In the genomic region with DNA sequence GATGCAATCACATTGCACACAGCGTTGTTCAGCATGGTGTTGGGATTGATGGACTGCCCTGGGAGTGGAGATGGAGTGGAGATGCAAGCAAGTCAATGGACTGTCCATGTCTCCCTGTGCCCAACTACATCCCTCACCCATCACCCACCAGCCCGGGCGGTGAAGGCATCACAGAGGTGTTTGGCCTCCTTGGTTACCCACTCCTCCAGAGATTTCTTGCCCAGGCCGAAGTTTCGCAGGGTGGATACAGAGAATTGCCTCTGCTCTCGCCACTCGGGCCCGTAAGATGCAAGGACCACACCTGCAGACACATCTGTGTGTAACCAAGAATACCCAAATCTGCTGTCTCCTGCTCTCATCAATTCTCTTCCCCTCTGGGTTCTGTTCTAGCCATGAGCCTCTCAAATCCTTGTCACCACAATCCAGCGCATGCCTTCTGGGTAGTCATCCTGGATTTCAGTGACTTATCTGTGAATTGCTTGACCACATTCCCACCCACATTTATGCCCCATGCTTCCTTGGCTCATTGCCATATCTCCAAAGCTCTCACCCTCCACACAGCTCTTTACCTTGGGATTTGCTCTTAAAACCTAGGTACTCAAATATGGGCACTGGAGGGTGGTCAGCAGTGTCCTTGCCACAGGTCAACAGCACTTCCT, we compare ENCODE assay signal across 29 mouse cellular contexts. TPM values are rescaled to one million over a fixed set of nuclear protein-coding genes. Genes with fewer than 3 reads are reported as not detected.
DNase-seq lines count a peak whose midpoint lies in the region; ATAC-seq lines count a peak whose summit lies in the region.
"Had no signal": no experiment of that assay in that cellular context is flagged by ENCODE, and none has a peak within 500 bp of the region (broad histone marks: within the 10 kb centered on the region; RNA-seq: fewer than 3 reads in every experiment).

No protein-coding gene starts in this region.

- H3K4me3 ChIP-seq in forebrain, embryonic 10.5 days = no peak overlapping the region
- H3K4me3 ChIP-seq in forebrain, embryonic 14.5 days (ENCODE audit: low read depth, low read length) = no peak overlapping the region
- no peak overlapping the region for H3K4me3 ChIP-seq in heart, embryonic 10.5 days
- no peak overlapping the region for H3K4me3 ChIP-seq in intestine, embryonic 14.5 days (ENCODE audit: low read depth, low read length)
- H3K4me3 ChIP-seq in intestine, embryonic 16.5 days (ENCODE audit: low read length) = no peak overlapping the region
- H3K4me3 ChIP-seq in limb, embryonic 10.5 days = no peak overlapping the region
- no peak overlapping the region for H3K4me3 ChIP-seq in midbrain, embryonic 15.5 days
- H3K4me3 ChIP-seq: embryonic facial prominence, embryonic 10.5 days; embryonic facial prominence, embryonic 12.5 days; forebrain, embryonic 12.5 days; forebrain, embryonic 15.5 days had no signal

- no peak overlapping the region for H3K27ac ChIP-seq in forebrain, embryonic 10.5 days
- H3K27ac ChIP-seq in forebrain, embryonic 14.5 days (ENCODE audit: low read depth, low read length) = no peak overlapping the region
- H3K27ac ChIP-seq in heart, embryonic 10.5 days = no peak overlapping the region
- H3K27ac ChIP-seq in intestine, embryonic 14.5 days (ENCODE audit: low read depth) = no peak overlapping the region
- no peak overlapping the region for H3K27ac ChIP-seq in intestine, embryonic 16.5 days (ENCODE audit: low read length)
- H3K27ac ChIP-seq in limb, embryonic 10.5 days = no peak overlapping the region
- H3K27ac ChIP-seq in midbrain, embryonic 15.5 days = no peak overlapping the region
- H3K27ac ChIP-seq: embryonic facial prominence, embryonic 10.5 days; embryonic facial prominence, embryonic 12.5 days; forebrain, embryonic 12.5 days; forebrain, embryonic 15.5 days had no signal

- no peak for ATAC-seq in forebrain, embryonic 14.5 days
- no peak for ATAC-seq in intestine, embryonic 14.5 days (replicated peaks; ENCODE audit: low FRiP score, low TSS enrichment, low read depth)
- no peak for ATAC-seq in intestine, embryonic 16.5 days
- no peak for ATAC-seq in midbrain, embryonic 15.5 days (replicated peaks)
- ATAC-seq: activated CD4-positive, CD25-positive, alpha-beta regulatory T cell, adult 4 months; CD4-positive, CD25-positive, alpha-beta regulatory T cell, adult 4 months; forebrain, embryonic 15.5 days; Patski had no signal

- no peaks in the 10 kb centered on the region for H3K27me3 ChIP-seq in forebrain, embryonic 10.5 days (ENCODE audit: poor library complexity, severe bottlenecking)
- no peaks in the 10 kb centered on the region for H3K27me3 ChIP-seq in forebrain, embryonic 14.5 days (replicated peaks; ENCODE audit: control insufficient read depth, insufficient read depth, low read length)
- H3K27me3 ChIP-seq in heart, embryonic 10.5 days (ENCODE audit: insufficient read depth, poor library complexity, severe bottlenecking) = no peaks in the 10 kb centered on the region
- no peaks in the 10 kb centered on the region for H3K27me3 ChIP-seq in intestine, embryonic 14.5 days (replicated peaks; ENCODE audit: control insufficient read depth, insufficient read depth, low read length)
- H3K27me3 ChIP-seq in intestine, embryonic 16.5 days (replicated peaks; ENCODE audit: control insufficient read depth, insufficient read depth, low read length) = no peaks in the 10 kb centered on the region
- no peaks in the 10 kb centered on the region for H3K27me3 ChIP-seq in limb, embryonic 10.5 days (ENCODE audit: low read depth, poor library complexity, severe bottlenecking)
- H3K27me3 ChIP-seq in midbrain, embryonic 15.5 days (replicated peaks) = no peaks in the 10 kb centered on the region
- H3K27me3 ChIP-seq: embryonic facial prominence, embryonic 12.5 days; forebrain, embryonic 12.5 days; forebrain, embryonic 15.5 days; Patski had no signal

- no peaks in the 10 kb centered on the region for H3K36me3 ChIP-seq in forebrain, embryonic 10.5 days (replicated peaks)
- no peaks in the 10 kb centered on the region for H3K36me3 ChIP-seq in forebrain, embryonic 14.5 days (ENCODE audit: control insufficient read depth, insufficient read depth, low read length)
- H3K36me3 ChIP-seq in heart, embryonic 10.5 days = no peaks in the 10 kb centered on the region
- no peaks in the 10 kb centered on the region for H3K36me3 ChIP-seq in intestine, embryonic 14.5 days (ENCODE audit: control insufficient read depth, insufficient read depth, low read length)
- H3K36me3 ChIP-seq in intestine, embryonic 16.5 days (ENCODE audit: control insufficient read depth, insufficient read depth, low read length) = no peaks in the 10 kb centered on the region
- no peaks in the 10 kb centered on the region for H3K36me3 ChIP-seq in limb, embryonic 10.5 days
- no peaks in the 10 kb centered on the region for H3K36me3 ChIP-seq in midbrain, embryonic 15.5 days (replicated peaks)
- H3K36me3 ChIP-seq: embryonic facial prominence, embryonic 10.5 days; embryonic facial prominence, embryonic 12.5 days; forebrain, embryonic 12.5 days; forebrain, embryonic 15.5 days; G1E had no signal

- intact Hi-C loops in heart, postnatal 25 days (cut with DNase I) = no loop called here

- 93% methylated on average over 9 of the region's 9 CpGs for WGBS in forebrain, embryonic 10.5 days
- 95% methylated on average over 9 of the region's 9 CpGs for WGBS in forebrain, embryonic 14.5 days
- WGBS in heart, embryonic 10.5 days = 92% methylated on average over 9 of the region's 9 CpGs
- 96% methylated on average over 9 of the region's 9 CpGs for WGBS in intestine, embryonic 14.5 days
- 89% methylated on average over 9 of the region's 9 CpGs for WGBS in intestine, embryonic 16.5 days
- 97% methylated on average over 9 of the region's 9 CpGs for WGBS in limb, embryonic 10.5 days
- WGBS in midbrain, embryonic 15.5 days = 94% methylated on average over 9 of the region's 9 CpGs

- H3K9me3 ChIP-seq in forebrain, embryonic 10.5 days = peaks cover 6% of the 10 kb centered on the region; the same call in 1 of the 2 replicates
- no peaks in the 10 kb centered on the region for H3K9me3 ChIP-seq in forebrain, embryonic 14.5 days (replicated peaks; ENCODE audit: control insufficient read depth, low read length)
- H3K9me3 ChIP-seq in heart, embryonic 10.5 days = peaks cover 5% of the 10 kb centered on the region; the same call in 1 of the 2 replicates
- no peaks in the 10 kb centered on the region for H3K9me3 ChIP-seq in intestine, embryonic 14.5 days (ENCODE audit: control insufficient read depth, low read length)
- H3K9me3 ChIP-seq in intestine, embryonic 16.5 days (ENCODE audit: control insufficient read depth, low read length) = no peaks in the 10 kb centered on the region
- H3K9me3 ChIP-seq in limb, embryonic 10.5 days (replicated peaks) = no peaks in the 10 kb centered on the region
- H3K9me3 ChIP-seq in midbrain, embryonic 15.5 days = no peaks in the 10 kb centered on the region
- H3K9me3 ChIP-seq: embryonic facial prominence, embryonic 12.5 days; forebrain, embryonic 15.5 days; G1E had no signal

- no peak overlapping the region for H3K4me2 ChIP-seq in forebrain, embryonic 14.5 days (ENCODE audit: low read length)
- no peak overlapping the region for H3K4me2 ChIP-seq in intestine, embryonic 14.5 days (ENCODE audit: low read length)
- no peak overlapping the region for H3K4me2 ChIP-seq in intestine, embryonic 16.5 days (ENCODE audit: low read depth, low read length)
- no peak overlapping the region for H3K4me2 ChIP-seq in midbrain, embryonic 15.5 days
- H3K4me2 ChIP-seq: embryonic facial prominence, embryonic 12.5 days; forebrain, embryonic 12.5 days; forebrain, embryonic 15.5 days had no signal

- no peak overlapping the region for H3K9ac ChIP-seq in forebrain, embryonic 14.5 days (ENCODE audit: low read length)
- no peak overlapping the region for H3K9ac ChIP-seq in intestine, embryonic 14.5 days (ENCODE audit: low read length)
- no peak overlapping the region for H3K9ac ChIP-seq in intestine, embryonic 16.5 days (ENCODE audit: low read depth, low read length)
- H3K9ac ChIP-seq in midbrain, embryonic 15.5 days = no peak overlapping the region
- H3K9ac ChIP-seq: embryonic facial prominence, embryonic 12.5 days; forebrain, embryonic 12.5 days; forebrain, embryonic 15.5 days had no signal

- no peaks in the 10 kb centered on the region for H3K4me1 ChIP-seq in forebrain, embryonic 10.5 days
- no peaks in the 10 kb centered on the region for H3K4me1 ChIP-seq in forebrain, embryonic 14.5 days (ENCODE audit: control insufficient read depth, insufficient read depth, low read length)
- H3K4me1 ChIP-seq in heart, embryonic 10.5 days = no peaks in the 10 kb centered on the region
- H3K4me1 ChIP-seq in intestine, embryonic 14.5 days (replicated peaks; ENCODE audit: control insufficient read depth, insufficient read depth, low read length) = no peaks in the 10 kb centered on the region
- H3K4me1 ChIP-seq in intestine, embryonic 16.5 days (ENCODE audit: control insufficient read depth, insufficient read depth, low read length) = 0 out of 2 replicates have a peak, but pooled peaks cover 2% of the 10 kb centered on the region
- no peaks in the 10 kb centered on the region for H3K4me1 ChIP-seq in limb, embryonic 10.5 days
- no peaks in the 10 kb centered on the region for H3K4me1 ChIP-seq in midbrain, embryonic 15.5 days
- H3K4me1 ChIP-seq: embryonic facial prominence, embryonic 10.5 days; embryonic facial prominence, embryonic 12.5 days; forebrain, embryonic 12.5 days; forebrain, embryonic 15.5 days had no signal

- DNase-seq in forebrain, embryonic 10.5 days (ENCODE audit: extremely low spot score, low spot score) = peak; percentile 9
- no peak for DNase-seq in forebrain, embryonic 14.5 days (ENCODE audit: low spot score)
- DNase-seq in heart, embryonic 10.5 days (ENCODE audit: low spot score) = peak; percentile 52
- no peak for DNase-seq in heart, postnatal 25 days (ENCODE audit: low spot score)
- DNase-seq in intestine, embryonic 14.5 days (ENCODE audit: low spot score) = peak; percentile 32
- peak; percentile 15 for DNase-seq in limb, embryonic 10.5 days (ENCODE audit: low spot score)
- DNase-seq: adrenal gland, adult 8-10 months; adrenal gland, postnatal 14 days; adrenal gland, postnatal 36 days; B cell, adult 2 months; cerebellum, adult 11-12 months; cerebellum, adult 2 months; cerebellum, adult 9-10 months; cerebellum, postnatal 10 days; cerebellum, postnatal 25 days had no signal

RNA-seq across cellular contexts. Expression of a gene that starts 2.3 kb away (rescaled TPM):
- polyA plus RNA-seq in forebrain, embryonic 10.5 days (2016; fragmentation: Nextera tagmentation; extraction: Ambion mirVana) = not detected in 2 replicates
- polyA plus RNA-seq in forebrain, embryonic 14.5 days (2014; fragmentation: Nextera tagmentation; extraction: Ambion mirVana) = not detected in 2 replicates
- not detected in 2 replicates for polyA plus RNA-seq in heart, embryonic 10.5 days (2016; fragmentation: Nextera tagmentation; extraction: Ambion mirVana)
- total RNA-seq in heart, postnatal 25 days (2021) = not detected
- not detected in 2 replicates for polyA plus RNA-seq in intestine, embryonic 14.5 days (2014; fragmentation: Nextera tagmentation; extraction: Ambion mirVana)
- 0.18 TPM in 1 of 2 replicates, not detected in the other for polyA plus RNA-seq in intestine, embryonic 16.5 days (2015; fragmentation: Nextera tagmentation; extraction: Ambion mirVana)
- polyA plus RNA-seq in limb, embryonic 10.5 days (2016; fragmentation: Nextera tagmentation; extraction: Ambion mirVana) = not detected in 2 replicates
- not detected in 2 replicates for polyA plus RNA-seq in midbrain, embryonic 15.5 days (2015; fragmentation: Nextera tagmentation; extraction: Ambion mirVana)
- total RNA-seq: adrenal gland, adult 18-20 months; adrenal gland, adult 8-10 months; adrenal gland, postnatal 14 days; adrenal gland, postnatal 36 days; CH12.LX had no signal
- polyA plus RNA-seq: activated CD4-positive, CD25-positive, alpha-beta regulatory T cell, adult 4 months; CD4-positive, CD25-positive, alpha-beta regulatory T cell, adult 4 months; cerebellum, adult 2 months; cortical plate, adult 2 months; embryonic facial prominence, embryonic 10.5 days; embryonic facial prominence, embryonic 12.5 days; embryonic facial prominence, embryonic 14.5 days; forebrain, embryonic 12.5 days; forebrain, embryonic 15.5 days; G1E; Patski had no signal

Comparison
In these comparisons a context has a peak if more than half of its experiments do, and no peak if none do; other contexts are left out.
1. DNase-seq: peak in forebrain, embryonic 10.5 days (single experiment), heart, embryonic 10.5 days (single experiment), intestine, embryonic 14.5 days (single experiment) and limb, embryonic 10.5 days (single experiment); none in forebrain, embryonic 14.5 days (single experiment) and heart, postnatal 25 days (single experiment).